Mouse (Mus musculus): ENCODE data around the gene Lrmp. TPM values are rescaled to one million over a fixed set of nuclear protein-coding genes. Genes with fewer than 3 reads are reported as not detected.
A peak's percentile ranks its signal among the peaks of the same experiment; 100 is the strongest.

The Lrmp gene
- polyA plus RNA-seq, 1 experiment from 2014 or later = 0.60 TPM

- Histone ChIP-seq H3K9ac (replicated peaks) (no peak overlapping the region), H3K4me1 (no peaks in the 10 kb centered on the region), H3K4me2 (no peak overlapping the region), H3K9me3 (replicated peaks) (no peaks in the 10 kb centered on the region), H3K27ac (replicated peaks) (no peak overlapping the region), H3K27me3 (replicated peaks) (no peaks in the 10 kb centered on the region), H3K4me3 (replicated peaks) (no peak overlapping the region), H3K36me3 (no peaks in the 10 kb centered on the region)
- WGBS = 100% methylated on average over 1 of the region's 1 CpGs
- no peak for ATAC-seq (ENCODE audit: low FRiP score)
Observed at GRCm38 (mm10) chr6:145186096-145186495, 70.6 kb downstream of the Lrmp start.

DNA sequence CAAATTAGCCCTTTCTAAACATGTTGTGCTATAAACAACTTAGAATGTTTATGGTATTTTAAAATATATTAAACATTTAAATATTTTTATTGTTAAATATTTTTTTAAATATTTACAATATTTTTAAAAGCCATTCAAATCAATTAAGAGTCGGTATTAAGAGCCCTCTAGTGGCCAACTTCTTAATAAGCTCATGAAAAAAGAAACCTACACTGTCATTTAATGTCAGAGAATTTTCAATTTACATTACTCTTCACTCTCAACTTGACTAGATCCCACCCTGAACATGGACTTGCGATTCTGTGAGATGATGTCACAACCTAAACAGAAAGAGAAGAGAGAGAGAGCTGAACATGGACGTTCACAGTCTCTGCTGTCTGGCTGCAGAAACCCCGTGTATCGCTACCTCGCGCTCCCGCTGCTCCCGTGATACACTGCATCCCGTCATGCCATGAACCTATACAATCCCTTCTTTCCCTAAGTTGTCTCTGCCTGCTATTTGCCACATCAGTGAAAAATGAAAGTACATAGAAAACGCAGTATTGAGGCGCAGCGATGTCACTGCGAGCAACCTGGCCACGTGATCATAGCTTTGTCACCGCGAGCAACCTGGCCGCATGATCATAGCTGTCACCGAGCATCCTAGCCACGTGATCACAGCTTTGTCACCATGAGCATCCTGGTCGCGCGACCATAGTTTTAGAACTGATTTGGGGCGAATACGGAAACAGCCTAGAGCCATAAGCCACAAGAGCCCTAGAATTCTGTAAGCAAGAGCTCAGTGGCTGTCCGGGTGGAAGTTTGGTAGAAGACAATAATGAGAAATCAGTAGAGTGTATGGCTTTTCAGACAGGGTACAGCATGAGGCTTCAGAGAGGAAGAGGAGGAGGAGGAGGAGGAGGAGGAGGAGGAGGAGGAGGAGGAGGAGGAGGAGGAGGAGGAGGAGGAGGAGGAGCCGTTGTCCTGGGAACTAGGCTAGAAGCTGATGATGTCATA is 71.9 kb downstream of the Lrmp start:
- Histone ChIP-seq H3K4me1 (no peaks in the 10 kb centered on the region), H3K9ac (replicated peaks) (peak overlapping the region; percentile 42; the same call in 1 of the 2 replicates), H3K9me3 (replicated peaks) (no peaks in the 10 kb centered on the region), H3K27ac (replicated peaks) (peak overlapping the region; percentile 77), H3K4me2 (peak overlapping the region; percentile 49), H3K27me3 (replicated peaks) (no peaks in the 10 kb centered on the region), H3K4me3 (replicated peaks) (peak overlapping the region; percentile 27), H3K36me3 (no peaks in the 10 kb centered on the region)
- peak; percentile 82 for ATAC-seq (ENCODE audit: low FRiP score)
- WGBS = 60% methylated on average over 27 of the region's 27 CpGs

DNA sequence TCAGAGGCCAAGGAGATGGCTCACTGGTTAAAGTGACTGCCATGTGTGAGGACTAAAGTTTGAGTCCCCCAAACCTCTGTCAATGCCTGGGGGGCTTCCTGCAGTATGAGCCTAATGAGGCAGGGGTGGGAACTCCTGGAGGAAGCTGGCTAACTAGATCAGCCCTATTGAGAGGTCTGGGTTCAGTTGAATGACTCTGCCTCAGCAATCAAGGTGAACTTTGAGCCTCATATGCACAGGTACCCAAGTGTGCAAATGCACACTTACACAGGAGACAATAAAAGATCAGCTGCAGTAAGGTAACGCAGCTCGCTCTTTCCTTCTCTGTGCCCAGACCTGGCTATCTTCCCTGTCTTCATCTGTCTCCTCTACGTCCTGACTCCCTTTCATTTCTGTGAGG is 77.6 kb downstream of the Lrmp start:
- Histone ChIP-seq H3K27me3 (replicated peaks) (no peaks in the 10 kb centered on the region), H3K9me3 (replicated peaks) (no peaks in the 10 kb centered on the region), H3K27ac (replicated peaks) (no peak overlapping the region), H3K4me2 (no peak overlapping the region), H3K4me1 (no peaks in the 10 kb centered on the region), H3K4me3 (replicated peaks) (no peak overlapping the region), H3K9ac (replicated peaks) (no peak overlapping the region), H3K36me3 (no peaks in the 10 kb centered on the region)
- 90% methylated on average over 3 of the region's 3 CpGs for whole genome bisulfite sequencing
- no peak for ATAC-seq (ENCODE audit: low FRiP score)

DNA sequence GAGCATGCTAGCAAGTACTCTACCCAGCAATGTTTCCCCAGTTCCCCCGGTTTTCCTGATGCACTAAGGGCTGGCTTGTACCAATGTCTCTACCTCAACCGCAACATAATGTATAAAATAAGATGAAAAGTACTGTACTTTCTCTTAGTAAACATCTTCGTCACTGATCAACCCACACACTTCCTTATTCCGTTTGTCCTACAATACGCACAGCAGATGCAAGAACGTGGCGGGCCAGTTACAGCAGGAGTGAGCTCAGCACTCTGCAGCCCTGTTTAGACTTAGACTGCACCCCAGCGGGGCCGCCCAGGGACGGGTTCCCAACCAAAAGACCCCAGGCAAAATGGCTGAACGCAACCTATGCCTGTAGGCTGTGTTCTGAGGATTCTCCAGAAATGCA is 78.0 kb downstream of the Lrmp start:
- H3K4me1 ChIP-seq = no peaks in the 10 kb centered on the region
- no peak overlapping the region for H3K9ac ChIP-seq (replicated peaks)
- ATAC-seq (ENCODE audit: low FRiP score) = no peak
- no peaks in the 10 kb centered on the region for H3K27me3 ChIP-seq (replicated peaks)
- H3K4me3 ChIP-seq (replicated peaks) = no peak overlapping the region
- no peaks in the 10 kb centered on the region for H3K9me3 ChIP-seq (replicated peaks)
- 84% methylated on average over 11 of the region's 11 CpGs for WGBS
- H3K4me2 ChIP-seq = no peak overlapping the region
- no peaks in the 10 kb centered on the region for H3K36me3 ChIP-seq
- H3K27ac ChIP-seq (replicated peaks) = no peak overlapping the region

GRCm38 (mm10) chr6:145197949-145198686 is 82.7 kb downstream of the Lrmp start:
- H3K9ac ChIP-seq (replicated peaks) = no peak overlapping the region
- WGBS = 93% methylated on average over 8 of the region's 8 CpGs
- ATAC-seq (ENCODE audit: low FRiP score) = no peak
- no peaks in the 10 kb centered on the region for H3K36me3 ChIP-seq
- H3K4me1 ChIP-seq = no peaks in the 10 kb centered on the region
- H3K9me3 ChIP-seq (replicated peaks) = no peaks in the 10 kb centered on the region
- H3K27me3 ChIP-seq (replicated peaks) = no peaks in the 10 kb centered on the region
- H3K4me3 ChIP-seq (replicated peaks) = no peak overlapping the region
- no peak overlapping the region for H3K27ac ChIP-seq (replicated peaks)
- H3K4me2 ChIP-seq = no peak overlapping the region

- no peak for ATAC-seq (ENCODE audit: low FRiP score)
- no peaks in the 10 kb centered on the region for H3K9me3 ChIP-seq (replicated peaks)
- no peak overlapping the region for H3K9ac ChIP-seq (replicated peaks)
- 84% methylated on average over 13 of the region's 13 CpGs for WGBS
- no peaks in the 10 kb centered on the region for H3K27me3 ChIP-seq (replicated peaks)
- H3K4me1 ChIP-seq = no peaks in the 10 kb centered on the region
- H3K36me3 ChIP-seq = no peaks in the 10 kb centered on the region
- H3K4me2 ChIP-seq = no peak overlapping the region
- H3K4me3 ChIP-seq (replicated peaks) = no peak overlapping the region
- no peak overlapping the region for H3K27ac ChIP-seq (replicated peaks)
Observed at GRCm38 (mm10) chr6:145202432-145203125, 87.1 kb downstream of the Lrmp start.

DNA sequence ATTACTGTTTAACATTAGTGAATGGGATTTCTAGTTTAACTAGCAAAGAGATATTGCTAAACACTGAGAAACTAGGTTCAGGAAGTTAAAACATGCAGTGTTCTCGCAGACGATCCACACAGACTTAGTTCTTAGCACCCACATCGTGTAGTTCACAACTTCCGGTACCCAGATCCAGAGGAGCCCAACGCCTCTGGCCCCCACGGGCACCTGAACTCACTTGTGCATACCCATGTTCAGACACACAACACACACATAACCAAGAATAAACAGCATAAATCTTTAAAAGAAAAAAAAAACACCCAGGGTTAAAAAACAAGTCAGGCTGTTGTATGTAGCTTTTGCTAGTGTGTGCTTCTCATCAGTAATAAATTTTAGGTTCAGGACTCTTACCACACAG is 89.0 kb downstream of the Lrmp start:
- H3K27me3 ChIP-seq (replicated peaks) = no peaks in the 10 kb centered on the region
- no peaks in the 10 kb centered on the region for H3K36me3 ChIP-seq
- no peak overlapping the region for H3K4me2 ChIP-seq
- no peak overlapping the region for H3K27ac ChIP-seq (replicated peaks)
- ATAC-seq (ENCODE audit: low FRiP score) = no peak
- no peak overlapping the region for H3K4me3 ChIP-seq (replicated peaks)
- 90% methylated on average over 6 of the region's 6 CpGs for WGBS
- H3K9me3 ChIP-seq (replicated peaks) = no peaks in the 10 kb centered on the region
- no peak overlapping the region for H3K9ac ChIP-seq (replicated peaks)
- no peaks in the 10 kb centered on the region for H3K4me1 ChIP-seq

GRCm38 (mm10) chr6:145205142-145205541 is 89.7 kb downstream of the Lrmp start:
- no peak overlapping the region for H3K27ac ChIP-seq (replicated peaks)
- no peak overlapping the region for H3K9ac ChIP-seq (replicated peaks)
- H3K36me3 ChIP-seq = no peaks in the 10 kb centered on the region
- H3K4me3 ChIP-seq (replicated peaks) = no peak overlapping the region
- peaks cover 2% of the 10 kb centered on the region for H3K4me1 ChIP-seq
- no peak overlapping the region for H3K4me2 ChIP-seq
- 78% methylated on average over 10 of the region's 10 CpGs for WGBS
- H3K9me3 ChIP-seq (replicated peaks) = no peaks in the 10 kb centered on the region
- ATAC-seq (ENCODE audit: low FRiP score) = no peak
- H3K27me3 ChIP-seq (replicated peaks) = no peaks in the 10 kb centered on the region

- Histone ChIP-seq H3K4me1 (peaks cover 15% of the 10 kb centered on the region), H3K27me3 (replicated peaks) (no peaks in the 10 kb centered on the region), H3K9ac (replicated peaks) (0 out of 2 replicates have a peak overlapping the region, but pooled peaks have one; percentile 34), H3K4me3 (replicated peaks) (peak overlapping the region; percentile 81), H3K36me3 (no peaks in the 10 kb centered on the region), H3K9me3 (replicated peaks) (no peaks in the 10 kb centered on the region), H3K27ac (replicated peaks) (peak overlapping the region; percentile 63), H3K4me2 (peak overlapping the region; percentile 79)
- WGBS = 26% methylated on average over 8 of the region's 8 CpGs
- 0 out of 2 replicates have a peak, but pooled peaks have one; percentile 1 for ATAC-seq (ENCODE audit: low FRiP score)
Observed at GRCm38 (mm10) chr6:145210056-145210680, 94.7 kb downstream of the Lrmp start.

DNA sequence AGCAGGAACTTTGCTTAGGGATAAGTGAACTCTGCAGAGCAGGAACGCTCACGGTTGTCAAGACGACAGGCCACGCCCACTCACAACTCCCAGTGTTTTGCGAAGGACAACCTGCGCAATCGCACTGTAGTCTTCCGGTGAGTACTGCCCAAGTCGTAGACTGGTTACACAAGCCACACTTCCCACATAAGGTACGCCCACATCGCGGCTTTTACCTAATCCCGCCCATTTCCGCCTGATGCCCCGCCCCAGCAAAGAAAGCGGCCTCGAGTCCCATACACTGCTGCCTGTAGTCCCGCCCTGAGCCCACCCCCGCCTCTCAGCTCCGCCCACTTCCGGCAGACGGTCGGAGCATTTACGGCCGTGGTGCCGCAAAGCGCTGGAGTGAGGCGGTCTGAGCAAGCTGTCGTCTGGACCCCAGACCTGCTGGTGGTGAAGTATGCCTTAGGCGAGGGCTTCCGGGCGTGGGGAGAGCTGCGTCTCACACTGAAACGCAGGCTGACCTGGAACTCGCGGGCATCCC is 95.4 kb downstream of the Lrmp start, which contains the start of the genes Casc1 and Etfrf1:
Gene Casc1 (minus strand): TSS at position 190 of the 523 bp plus-strand sequence.
Gene Etfrf1 (plus strand): TSS at position 319 of the 523 bp plus-strand sequence.
- Histone ChIP-seq H3K4me1 (peaks cover 15% of the 10 kb centered on the region), H3K4me2 (peak within 1 kb of the TSS; percentile 79), H3K4me3 (replicated peaks) (peak within 1 kb of the TSS; percentile 81), H3K9me3 (replicated peaks) (no peaks in the 10 kb centered on the region), H3K9ac (replicated peaks) (peak within 1 kb of the TSS; percentile 90), H3K27ac (replicated peaks) (peak within 1 kb of the TSS; percentile 97), H3K27me3 (replicated peaks) (no peaks in the 10 kb centered on the region), H3K36me3 (no peaks in the 10 kb centered on the region)
- ATAC-seq (ENCODE audit: low FRiP score) = peak; percentile 100
- WGBS = under 1% methylated on average over 36 of the region's 36 CpGs
